Mouse (Mus musculus) CD8-positive naive resting alpha-beta T cell, adult 57 days (primary cell): Measurements from ENCODE around the gene Dffa. TPM values are rescaled to one million over a fixed set of nuclear protein-coding genes. Genes with fewer than 3 reads are reported as not detected.

Source experiments
- total RNA-seq: library from RNA; stranded (reverse); gene quantifications from one replicate; pipeline ENCODE4 v1.2.4, GENCODE M21; 2023

Dffa gene
- total RNA-seq: 32.2 TPM

GRCm38 (mm10) chr4:149103875-149104561 is at the start of gene Dffa:
Gene Dffa, plus strand, starts transcription at chr4:149104146.

DNA sequence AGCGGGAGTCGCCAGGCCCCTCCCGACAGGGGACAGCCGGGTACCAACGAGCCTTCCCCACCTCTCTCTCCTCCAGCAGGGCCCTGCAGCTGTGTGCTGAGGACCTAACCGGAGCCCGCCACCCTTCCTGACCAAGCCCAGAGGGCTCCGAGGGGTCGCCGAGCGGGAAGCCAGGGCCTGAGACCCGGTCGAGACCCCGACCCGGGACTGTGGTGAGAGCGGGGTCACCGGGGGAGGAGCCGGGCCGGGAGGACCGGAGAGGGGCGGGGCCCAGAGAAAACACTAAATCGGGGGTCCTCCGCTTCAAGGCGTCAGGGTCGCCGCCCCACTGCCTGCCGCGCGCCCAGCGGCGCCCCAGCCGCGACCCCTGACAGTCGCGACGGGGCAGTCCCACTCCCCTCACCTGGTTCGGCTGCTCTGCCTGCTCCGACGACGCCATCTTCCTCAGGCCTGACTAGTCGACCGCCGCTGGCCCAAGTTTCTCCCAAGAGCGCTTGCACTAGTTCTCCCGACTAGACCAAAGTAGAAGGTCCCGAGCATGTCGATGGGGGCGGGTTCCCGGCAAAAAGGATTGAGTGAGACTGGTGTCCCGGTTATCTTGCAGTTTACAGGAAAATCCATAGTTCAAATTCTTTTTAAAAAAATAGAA is 4.5 kb upstream of the Dffa start, which contains the start of gene Pex14:
TSS of gene Pex14 (minus strand) at position 508 of the 649 bp plus-strand sequence.

GRCm38 (mm10) chr4:149126663-149127062 is 22.7 kb downstream of the Dffa start, which contains the start of gene Cort:
Gene Cort, minus strand, starts transcription at chr4:149126763.

GRCm38 (mm10) chr4:149136982-149137770 is 33.2 kb downstream of the Dffa start, which contains the start of gene Cenps:
Gene Cenps, minus strand, starts transcription at chr4:149137629.

DNA sequence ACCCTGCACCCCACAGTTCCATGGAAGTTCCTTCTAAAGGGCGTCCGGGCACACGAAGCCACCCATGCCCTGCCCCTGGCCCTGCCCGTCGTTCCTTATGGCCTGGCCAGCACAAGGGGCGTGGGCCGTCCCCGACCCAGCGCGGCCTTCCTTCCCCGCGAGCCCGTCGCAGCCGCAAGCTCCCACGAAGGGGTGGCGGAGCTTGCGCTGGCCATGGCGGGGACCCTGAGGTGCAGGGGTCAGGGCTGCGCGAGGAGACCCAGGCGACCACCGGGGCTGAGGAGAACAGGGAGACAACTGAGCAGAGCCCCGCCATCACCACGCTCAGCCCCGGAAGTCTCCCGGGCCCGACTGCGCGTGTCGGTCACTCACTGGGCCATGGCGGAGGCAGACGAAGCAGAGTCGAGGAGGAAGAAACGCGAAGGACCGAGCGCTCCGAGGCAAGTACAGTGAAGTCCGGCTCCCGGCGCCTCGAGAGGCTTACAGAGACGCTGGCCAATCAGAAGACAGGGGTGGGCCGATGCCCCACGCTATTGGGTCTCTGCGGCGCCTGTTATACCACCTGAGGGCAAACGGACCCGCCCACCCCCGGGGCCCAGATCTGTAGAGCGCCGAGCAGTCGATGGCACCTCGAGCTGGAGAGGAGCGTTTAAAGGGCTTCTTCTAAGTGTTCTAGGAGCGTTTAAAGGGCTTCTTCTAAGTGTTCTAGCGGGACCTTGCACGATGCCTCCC is 62.4 kb downstream of the Dffa start, which contains the start of gene Pgd:
TSS of gene Pgd (minus strand) at position 557 of the 732 bp plus-strand sequence.

Other genes starting within 250 kb of the Dffa start
- gene Pex14, start 4.3 kb upstream of the Dffa start, total RNA-seq: 29.0 TPM
- 1.1 TPM for gene Cort, start 22.6 kb downstream of the Dffa start, total RNA-seq
- gene Cenps, start 33.5 kb downstream of the Dffa start, total RNA-seq: 8.7 TPM
- 42.5 TPM for gene Pgd, start 62.6 kb downstream of the Dffa start, total RNA-seq
- 36.1 TPM for gene Kif1b, start 203.5 kb downstream of the Dffa start, total RNA-seq